Mouse (Mus musculus) kidney, embryonic 15.5 days (tissue): ENCODE results near the gene Atp11c. TPM values are rescaled to one million over a fixed set of nuclear protein-coding genes. Genes with fewer than 3 reads are reported as not detected.

ENCODE experiments used
- ATAC-seq: fragments of 200-750 bp; cut with Nextera tagmentation; replicated peaks from 2 replicates; pipeline ENCODE4 v1.8.0; 2017; ENCODE audit warnings: moderate TSS enrichment; ENCODE audit not compliant: low FRiP score
- H3K27ac ChIP-seq: fragments of 300-500 bp; sonication (generic); 2 replicates; pipeline ENCODE4 v1.5.1; 2015; ENCODE audit warnings: mild to moderate bottlenecking, inconsistent platforms
- H3K27me3 ChIP-seq: fragments of 300-500 bp; sonication (generic); 2 replicates; pipeline ENCODE4 v1.6.1; 2015; ENCODE audit warnings: inconsistent platforms
- H3K36me3 ChIP-seq: fragments of 300-500 bp; sonication (generic); 2 replicates; pipeline ENCODE4 v1.6.1; 2015; ENCODE audit warnings: inconsistent platforms
- H3K4me1 ChIP-seq: fragments of 300-500 bp; sonication (generic); 2 replicates; pipeline ENCODE4 v1.6.1; 2015; ENCODE audit warnings: inconsistent platforms
- H3K4me2 ChIP-seq: fragments of 300-500 bp; sonication (generic); 2 replicates; pipeline ENCODE4 v1.6.1; 2015; ENCODE audit warnings: moderate library complexity, mild to moderate bottlenecking, inconsistent platforms
- H3K4me3 ChIP-seq: fragments of 300-500 bp; sonication (generic); replicated peaks from 2 replicates; pipeline ENCODE4 v1.5.1; 2015; ENCODE audit warnings: mild to moderate bottlenecking, inconsistent platforms
- H3K9ac ChIP-seq: fragments of 300-500 bp; sonication (generic); 2 replicates; pipeline ENCODE4 v1.6.1; 2015; ENCODE audit warnings: mild to moderate bottlenecking, inconsistent platforms
- H3K9me3 ChIP-seq: fragments of 300-500 bp; sonication (generic); replicated peaks from 2 replicates; pipeline ENCODE4 v1.6.1; 2016; ENCODE audit warnings: inconsistent platforms
- WGBS: fragments of 180-500 bp; shearing (Covaris S2); methylation state at CpG from one replicate; pipeline ENCODE4 v1.1.7; 2015; ENCODE audit warnings: mixed read lengths; 5-methylcytosine and 5-hydroxymethylcytosine counted together
- polyA plus RNA-seq: library from polyadenylated mRNA; unstranded; fragments of >200 nt; fragmentation: Nextera tagmentation; extraction: Ambion mirVana; gene quantifications from 2 replicates; pipeline ENCODE4 v1.2.1, GENCODE M21; 2015

The Atp11c gene
- polyA plus RNA-seq, 1 experiment from 2014 or later = 10.1 TPM

- Histone ChIP-seq H3K27me3 (no peaks in the 10 kb centered on the region), H3K9me3 (no peaks in the 10 kb centered on the region), H3K4me2 (no peak overlapping the region), H3K9ac (no peak overlapping the region), H3K4me3 (no peak overlapping the region), H3K27ac (no peak overlapping the region), H3K4me1 (no peaks in the 10 kb centered on the region), H3K36me3 (no peaks in the 10 kb centered on the region)
- no peak for ATAC-seq
Observed at GRCm38 (mm10) chrX:60503995-60504394, 88.5 kb downstream of the Atp11c start.

- WGBS = 58% methylated on average over 1 of the region's 1 CpGs
- Histone ChIP-seq H3K36me3 (no peaks in the 10 kb centered on the region), H3K4me3 (no peak overlapping the region), H3K4me2 (no peak overlapping the region), H3K27ac (no peak overlapping the region), H3K9ac (no peak overlapping the region), H3K27me3 (no peaks in the 10 kb centered on the region), H3K4me1 (no peaks in the 10 kb centered on the region), H3K9me3 (no peaks in the 10 kb centered on the region)
- ATAC-seq = no peak
Observed at GRCm38 (mm10) chrX:60497750-60498149, 94.7 kb downstream of the Atp11c start.

- Histone ChIP-seq H3K27me3 (no peaks in the 10 kb centered on the region), H3K4me2 (no peak overlapping the region), H3K9ac (no peak overlapping the region), H3K9me3 (no peaks in the 10 kb centered on the region), H3K4me3 (no peak overlapping the region), H3K27ac (no peak overlapping the region), H3K4me1 (no peaks in the 10 kb centered on the region), H3K36me3 (no peaks in the 10 kb centered on the region)
- no peak for ATAC-seq
Observed at GRCm38 (mm10) chrX:60495308-60495707, 97.2 kb downstream of the Atp11c start.

GRCm38 (mm10) chrX:60463786-60464185, 128.7 kb downstream of the Atp11c start:
- no peaks in the 10 kb centered on the region for H3K9me3 ChIP-seq
- H3K4me2 ChIP-seq = no peak overlapping the region
- no peak overlapping the region for H3K4me3 ChIP-seq
- no peak overlapping the region for H3K9ac ChIP-seq
- WGBS = 18% methylated on average over 2 of the region's 2 CpGs
- H3K27ac ChIP-seq = no peak overlapping the region
- no peaks in the 10 kb centered on the region for H3K4me1 ChIP-seq
- no peak for ATAC-seq
- no peaks in the 10 kb centered on the region for H3K36me3 ChIP-seq
- no peaks in the 10 kb centered on the region for H3K27me3 ChIP-seq

- H3K9me3 ChIP-seq = no peaks in the 10 kb centered on the region
- H3K36me3 ChIP-seq = no peaks in the 10 kb centered on the region
- H3K4me3 ChIP-seq = no peak overlapping the region
- 65% methylated on average over 4 of the region's 4 CpGs for WGBS
- H3K4me1 ChIP-seq = no peaks in the 10 kb centered on the region
- no peak overlapping the region for H3K9ac ChIP-seq
- H3K4me2 ChIP-seq = no peak overlapping the region
- H3K27me3 ChIP-seq = no peaks in the 10 kb centered on the region
- H3K27ac ChIP-seq = no peak overlapping the region
- ATAC-seq = no peak
Observed at GRCm38 (mm10) chrX:60414563-60415111, 177.9 kb downstream of the Atp11c start.

- WGBS = 72% methylated on average over 4 of the region's 4 CpGs
- no peak overlapping the region for H3K27ac ChIP-seq
- ATAC-seq = no peak
- H3K36me3 ChIP-seq = no peaks in the 10 kb centered on the region
- no peak overlapping the region for H3K9ac ChIP-seq
- no peak overlapping the region for H3K4me2 ChIP-seq
- no peak overlapping the region for H3K4me3 ChIP-seq
- 0 out of 2 replicates have a peak, but pooled peaks cover 3% of the 10 kb centered on the region for H3K4me1 ChIP-seq
- no peaks in the 10 kb centered on the region for H3K27me3 ChIP-seq
- no peaks in the 10 kb centered on the region for H3K9me3 ChIP-seq
Observed at GRCm38 (mm10) chrX:60405681-60406080, 186.8 kb downstream of the Atp11c start.

- peak overlapping the region; percentile 72 for H3K9ac ChIP-seq
- peak overlapping the region; percentile 50 for H3K4me2 ChIP-seq
- no peaks in the 10 kb centered on the region for H3K27me3 ChIP-seq
- H3K4me3 ChIP-seq = peak overlapping the region; percentile 68
- ATAC-seq = peak; percentile 96
- H3K4me1 ChIP-seq = 0 out of 2 replicates have a peak, but pooled peaks cover 3% of the 10 kb centered on the region
- no peaks in the 10 kb centered on the region for H3K36me3 ChIP-seq
- WGBS = 14% methylated on average over 17 of the region's 17 CpGs
- no peaks in the 10 kb centered on the region for H3K9me3 ChIP-seq
- H3K27ac ChIP-seq = peak overlapping the region; percentile 94
Observed at GRCm38 (mm10) chrX:60404668-60405044, 187.8 kb downstream of the Atp11c start.

- 21% methylated on average over 67 of the region's 126 CpGs for WGBS
- Histone ChIP-seq H3K9me3 (no peaks in the 10 kb centered on the region), H3K36me3 (no peaks in the 10 kb centered on the region), H3K27ac (peak overlapping the region; percentile 94), H3K27me3 (no peaks in the 10 kb centered on the region), H3K4me1 (0 out of 2 replicates have a peak, but pooled peaks cover 3% of the 10 kb centered on the region), H3K4me2 (peak overlapping the region; percentile 65), H3K9ac (peak overlapping the region; percentile 72), H3K4me3 (peak overlapping the region; percentile 68)
- peak; percentile 87 for ATAC-seq
Observed at GRCm38 (mm10) chrX:60403764-60404667, 188.5 kb downstream of the Atp11c start.

- H3K36me3 ChIP-seq = no peaks in the 10 kb centered on the region
- ATAC-seq = peak; percentile 47
- 23% methylated on average over 38 of the region's 46 CpGs for WGBS
Observed at GRCm38 (mm10) chrX:60403062-60403763, 189.3 kb downstream of the Atp11c start.

GRCm38 (mm10) chrX:60394292-60394691, 198.2 kb downstream of the Atp11c start:
- no peak overlapping the region for H3K27ac ChIP-seq
- no peaks in the 10 kb centered on the region for H3K27me3 ChIP-seq
- H3K9me3 ChIP-seq = no peaks in the 10 kb centered on the region
- H3K4me1 ChIP-seq = no peaks in the 10 kb centered on the region
- no peak overlapping the region for H3K4me3 ChIP-seq
- 87% methylated on average over 4 of the region's 4 CpGs for WGBS
- no peak overlapping the region for H3K4me2 ChIP-seq
- no peaks in the 10 kb centered on the region for H3K36me3 ChIP-seq
- H3K9ac ChIP-seq = no peak overlapping the region
- ATAC-seq = no peak

More at GRCm38 (mm10) chrX:60403062-60403763, 189.3 kb downstream of the Atp11c start:
- 0 out of 2 replicates have a peak overlapping the region, but pooled peaks have one; percentile 13 for H3K27ac ChIP-seq
- 0 out of 2 replicates have a peak, but pooled peaks cover 3% of the 10 kb centered on the region for H3K4me1 ChIP-seq
- peak overlapping the region; percentile 54 for H3K9ac ChIP-seq
- H3K4me2 ChIP-seq = peak overlapping the region; percentile 65
- H3K4me3 ChIP-seq = peak overlapping the region; percentile 68
- H3K27me3 ChIP-seq = no peaks in the 10 kb centered on the region
- H3K9me3 ChIP-seq = no peaks in the 10 kb centered on the region

GRCm38 (mm10) chrX:60386852-60387251, 205.6 kb downstream of the Atp11c start:
- Histone ChIP-seq H3K36me3 (no peaks in the 10 kb centered on the region), H3K9ac (no peak overlapping the region), H3K4me3 (no peak overlapping the region), H3K9me3 (no peaks in the 10 kb centered on the region), H3K27ac (no peak overlapping the region), H3K27me3 (no peaks in the 10 kb centered on the region), H3K4me2 (no peak overlapping the region), H3K4me1 (no peaks in the 10 kb centered on the region)
- no peak for ATAC-seq
- 86% methylated on average over 1 of the region's 1 CpGs for WGBS

GRCm38 (mm10) chrX:60381711-60382110, 210.8 kb downstream of the Atp11c start:
- H3K36me3 ChIP-seq = no peaks in the 10 kb centered on the region
- no peak for ATAC-seq

More at GRCm38 (mm10) chrX:60381711-60382110, 210.8 kb downstream of the Atp11c start:
- Histone ChIP-seq H3K9me3 (no peaks in the 10 kb centered on the region), H3K4me2 (no peak overlapping the region), H3K4me3 (no peak overlapping the region), H3K4me1 (no peaks in the 10 kb centered on the region), H3K27me3 (no peaks in the 10 kb centered on the region), H3K9ac (no peak overlapping the region), H3K27ac (no peak overlapping the region)
- WGBS = 69% methylated on average over 2 of the region's 2 CpGs
